Mouse (Mus musculus): ENCODE data around the gene Shisa5. TPM values are rescaled to one million over a fixed set of nuclear protein-coding genes. Genes with fewer than 3 reads are reported as not detected.
A peak's percentile ranks its signal among the peaks of the same experiment; 100 is the strongest.

Gene Shisa5
- polyA plus RNA-seq, 1 experiment from 2014 or later, result 43.6 TPM

DNA sequence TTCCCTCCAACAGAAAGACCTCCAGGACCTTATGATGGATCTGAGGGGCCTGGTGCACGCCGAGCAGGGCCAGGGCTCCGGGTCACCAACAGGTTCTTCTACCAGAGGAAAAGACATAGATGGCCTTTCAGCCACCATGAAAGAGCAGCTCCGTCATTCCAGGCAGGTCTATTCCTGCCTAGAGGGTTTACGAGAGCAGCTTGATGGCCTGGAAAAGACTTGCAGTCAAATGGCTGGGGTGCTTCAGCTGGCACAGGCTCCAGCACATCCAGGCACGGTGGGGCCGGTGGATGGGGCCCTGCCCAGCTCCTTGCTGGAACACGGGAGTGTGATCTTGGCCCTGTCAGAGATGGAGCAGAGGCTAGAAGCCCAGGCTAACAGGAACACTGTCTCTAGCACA is 53.4 kb downstream of the Shisa5 start:
- no peak for DNase-seq (ENCODE audit: low spot score)
- H3K27ac ChIP-seq, result no peak overlapping the region
- no peak overlapping the region for H3K4me3 ChIP-seq
- peaks cover 44% of the 10 kb centered on the region for H3K36me3 ChIP-seq
- peaks cover 62% of the 10 kb centered on the region for H3K4me1 ChIP-seq (replicated peaks)
- H3K9me3 ChIP-seq, result no peaks in the 10 kb centered on the region
- peaks cover 17% of the 10 kb centered on the region for H3K27me3 ChIP-seq (ENCODE audit: insufficient read depth, poor library complexity, severe bottlenecking)
- WGBS, result 93% methylated on average over 8 of the region's 8 CpGs

DNA sequence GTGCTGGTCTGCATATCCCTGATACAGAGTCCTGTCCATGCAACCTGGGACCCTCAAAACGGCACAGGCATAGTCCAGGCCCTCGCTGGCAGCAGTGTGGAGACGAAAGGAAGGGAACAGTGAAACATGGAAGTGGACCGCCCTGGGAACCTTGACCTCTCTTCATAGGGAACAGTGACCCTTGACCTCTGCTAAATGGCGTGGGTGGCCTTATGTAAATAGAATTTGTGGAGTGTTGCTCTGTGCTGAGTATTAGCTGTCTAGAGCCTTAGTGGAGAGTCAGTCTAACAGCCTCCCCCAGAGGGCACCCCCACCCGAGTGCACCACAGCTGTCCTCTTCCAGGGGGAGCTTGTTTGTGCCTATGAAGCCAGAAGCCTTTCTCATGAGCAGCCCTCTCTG is 54.4 kb downstream of the Shisa5 start:
- peak overlapping the region; percentile 26; the same call in 1 of the 2 replicates for H3K27ac ChIP-seq
- peak; percentile 33 for DNase-seq (ENCODE audit: low spot score)
- H3K9me3 ChIP-seq, result no peaks in the 10 kb centered on the region
- peaks cover 17% of the 10 kb centered on the region for H3K27me3 ChIP-seq (ENCODE audit: insufficient read depth, poor library complexity, severe bottlenecking)
- WGBS, result 17% methylated on average over 6 of the region's 6 CpGs
- H3K36me3 ChIP-seq, result peaks cover 45% of the 10 kb centered on the region
- H3K4me1 ChIP-seq (replicated peaks), result peaks cover 67% of the 10 kb centered on the region
- H3K4me3 ChIP-seq, result no peak overlapping the region

DNA sequence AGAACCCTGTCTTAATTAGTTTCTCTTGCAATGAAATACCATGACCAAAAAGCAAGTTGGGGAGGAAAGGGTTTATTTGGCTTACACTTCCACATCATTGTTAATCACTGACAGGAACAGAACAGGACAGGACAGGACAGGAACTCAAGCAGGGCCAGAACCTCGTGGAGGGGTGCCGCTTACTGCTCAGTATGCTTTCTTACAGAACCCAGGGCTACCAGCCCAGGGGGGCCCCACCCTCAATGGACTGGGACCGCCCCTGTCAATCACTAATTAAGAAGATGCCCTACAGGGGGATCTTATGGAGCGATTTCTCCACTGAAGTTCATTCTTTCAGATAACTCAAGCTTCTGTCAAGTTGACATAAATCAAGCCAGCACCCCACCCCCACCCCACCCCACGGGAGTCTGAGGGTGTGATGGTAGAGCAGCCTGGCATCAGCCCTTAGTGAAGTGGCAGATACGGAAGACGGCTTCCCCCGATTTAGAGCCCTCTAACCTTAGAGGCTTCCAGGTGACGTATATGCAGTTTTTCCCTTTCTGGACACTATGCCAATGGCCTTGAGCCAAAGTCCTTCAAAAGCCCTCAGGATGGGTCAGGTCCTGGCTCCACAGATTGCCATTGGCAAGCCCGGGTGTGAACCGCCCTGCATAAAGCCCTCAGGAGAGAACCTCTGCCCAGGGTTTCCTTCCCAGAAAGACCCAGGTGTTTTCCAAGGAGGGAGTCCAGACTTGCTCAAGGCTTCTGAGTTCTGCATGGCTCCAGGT is 55.6 kb downstream of the Shisa5 start:
- no peaks in the 10 kb centered on the region for H3K9me3 ChIP-seq
- H3K4me1 ChIP-seq (replicated peaks), result peaks cover 70% of the 10 kb centered on the region

DNA sequence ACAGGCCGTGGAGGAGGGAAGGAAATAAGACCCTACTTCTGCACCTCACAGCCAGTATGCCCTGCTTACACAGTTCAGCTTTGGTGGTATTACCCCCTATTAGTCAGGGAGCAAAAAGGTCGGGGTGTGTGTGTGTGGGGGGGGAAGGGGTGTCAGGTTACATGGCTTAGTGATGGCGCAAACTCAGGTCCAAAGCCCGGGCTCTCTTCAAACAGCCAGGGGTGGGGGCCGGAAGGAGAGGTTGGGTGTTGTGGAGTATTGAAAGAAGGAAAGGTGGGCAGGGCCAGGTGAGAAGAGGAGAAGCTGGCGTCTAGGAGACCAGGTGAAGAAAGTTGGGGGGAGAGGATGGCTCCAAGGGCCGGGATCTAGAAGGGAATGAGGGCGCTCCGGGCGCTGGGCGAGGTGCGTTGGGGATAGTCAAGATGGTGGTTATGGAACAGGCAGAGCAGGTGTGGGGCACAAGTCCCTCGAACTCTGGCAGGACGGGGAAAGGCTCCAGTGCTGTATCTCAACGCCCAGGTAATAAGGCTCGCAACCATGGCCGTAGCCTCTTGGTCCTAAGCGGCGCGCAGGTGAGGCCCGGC is 56.3 kb downstream of the Shisa5 start:
- 1% methylated on average over 21 of the region's 21 CpGs for WGBS
- peaks cover 77% of the 10 kb centered on the region for H3K4me1 ChIP-seq (replicated peaks)
- DNase-seq (ENCODE audit: low spot score), result peak; percentile 66

More for the DNA sequence above, 55.6 kb downstream of the Shisa5 start:
- Histone ChIP-seq H3K4me3 (peak overlapping the region; percentile 83), H3K36me3 (peaks cover 53% of the 10 kb centered on the region), H3K27me3 (ENCODE audit: insufficient read depth, poor library complexity, severe bottlenecking) (peaks cover 17% of the 10 kb centered on the region), H3K27ac (peak overlapping the region; percentile 98)
- no peak for DNase-seq (ENCODE audit: low spot score)
- WGBS, result 12% methylated on average over 11 of the region's 11 CpGs

DNA sequence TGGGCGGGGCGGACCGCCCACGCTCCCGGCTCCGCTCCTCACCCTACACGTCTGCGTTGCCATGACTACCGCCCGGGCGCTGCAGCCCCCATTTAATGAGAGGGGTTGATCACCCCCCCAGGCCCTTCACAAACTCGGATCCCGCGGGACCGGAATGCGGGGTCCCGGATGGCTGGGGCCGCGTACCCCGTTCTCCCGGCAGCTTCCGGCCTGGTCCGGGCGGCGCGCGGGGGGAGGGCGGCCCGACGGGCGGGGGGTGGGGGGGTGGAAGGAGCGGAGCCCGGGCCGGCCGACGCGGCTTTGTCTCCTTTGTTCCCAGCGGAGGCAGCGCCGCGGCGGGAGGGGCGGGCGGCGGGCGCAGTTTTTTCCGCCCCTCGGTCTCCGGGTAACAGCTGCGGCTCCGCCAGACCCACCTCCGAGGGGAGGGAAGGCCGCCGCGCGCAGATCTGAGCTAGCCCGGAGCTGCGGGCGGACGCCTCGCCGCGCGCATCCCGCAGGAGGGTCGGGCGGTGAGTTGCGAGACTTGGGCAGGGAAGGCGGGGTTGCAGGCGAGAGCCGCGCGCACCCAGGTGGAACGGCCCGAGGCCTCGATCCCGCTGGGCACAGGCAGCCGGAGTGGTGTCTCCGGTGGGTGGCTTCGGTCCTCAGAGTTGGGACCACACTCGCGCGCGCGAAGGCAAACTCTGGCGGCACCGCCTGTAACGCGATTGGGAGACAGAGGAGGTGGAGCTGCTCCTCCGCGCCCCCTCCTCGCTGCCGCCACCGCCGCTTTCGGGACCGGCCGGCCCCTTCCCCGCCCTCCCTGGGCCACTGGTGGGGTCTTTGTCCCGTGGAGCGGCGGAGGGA is 57.0 kb downstream of the Shisa5 start, which contains the start of gene Plxnb1:
TSS of gene Plxnb1 (plus strand) at position 253 of the 846 bp plus-strand sequence.
- H3K4me1 ChIP-seq (replicated peaks), result peaks cover 72% of the 10 kb centered on the region
- peaks cover 17% of the 10 kb centered on the region for H3K27me3 ChIP-seq (ENCODE audit: insufficient read depth, poor library complexity, severe bottlenecking)
- peak within 1 kb of the TSS; percentile 98 for H3K27ac ChIP-seq
- DNase-seq (ENCODE audit: low spot score), result peak; percentile 87
- WGBS, result under 1% methylated on average over 102 of the region's 102 CpGs
- H3K36me3 ChIP-seq, result peaks cover 53% of the 10 kb centered on the region
- H3K4me3 ChIP-seq, result peak within 1 kb of the TSS; percentile 83
- no peaks in the 10 kb centered on the region for H3K9me3 ChIP-seq

More for the DNA sequence above, 56.3 kb downstream of the Shisa5 start:
- Histone ChIP-seq H3K27me3 (ENCODE audit: insufficient read depth, poor library complexity, severe bottlenecking) (peaks cover 17% of the 10 kb centered on the region), H3K4me3 (peak overlapping the region; percentile 83), H3K27ac (peak overlapping the region; percentile 98), H3K9me3 (no peaks in the 10 kb centered on the region), H3K36me3 (peaks cover 53% of the 10 kb centered on the region)

DNA sequence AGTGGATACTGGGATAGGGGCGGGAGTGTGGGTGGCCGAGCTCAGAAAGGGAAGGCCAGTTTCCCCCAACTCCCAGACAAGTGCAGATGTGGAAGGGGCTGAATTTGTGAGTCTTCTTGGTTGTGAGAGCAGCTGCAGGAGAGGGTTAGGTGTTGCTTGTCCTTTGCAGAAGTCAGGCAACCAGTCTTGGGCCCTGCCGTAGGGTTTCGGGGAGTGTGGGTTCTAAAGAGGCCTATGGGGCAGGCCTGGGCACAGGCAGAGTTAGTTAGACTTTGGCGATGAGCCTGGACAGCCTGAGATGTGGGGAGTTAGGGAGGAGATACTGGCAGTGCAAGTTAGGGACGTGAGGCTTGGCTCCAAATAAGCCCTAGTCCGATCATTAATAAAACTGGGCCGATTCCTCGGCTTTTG is 57.9 kb downstream of the Shisa5 start:
- WGBS, result 23% methylated on average over 9 of the region's 9 CpGs
- Histone ChIP-seq H3K4me3 (peak overlapping the region; percentile 83), H3K27ac (peak overlapping the region; percentile 98), H3K9me3 (no peaks in the 10 kb centered on the region), H3K36me3 (peaks cover 53% of the 10 kb centered on the region), H3K27me3 (ENCODE audit: insufficient read depth, poor library complexity, severe bottlenecking) (peaks cover 8% of the 10 kb centered on the region), H3K4me1 (replicated peaks) (peaks cover 67% of the 10 kb centered on the region)
- DNase-seq (ENCODE audit: low spot score), result peak; percentile 50

DNA sequence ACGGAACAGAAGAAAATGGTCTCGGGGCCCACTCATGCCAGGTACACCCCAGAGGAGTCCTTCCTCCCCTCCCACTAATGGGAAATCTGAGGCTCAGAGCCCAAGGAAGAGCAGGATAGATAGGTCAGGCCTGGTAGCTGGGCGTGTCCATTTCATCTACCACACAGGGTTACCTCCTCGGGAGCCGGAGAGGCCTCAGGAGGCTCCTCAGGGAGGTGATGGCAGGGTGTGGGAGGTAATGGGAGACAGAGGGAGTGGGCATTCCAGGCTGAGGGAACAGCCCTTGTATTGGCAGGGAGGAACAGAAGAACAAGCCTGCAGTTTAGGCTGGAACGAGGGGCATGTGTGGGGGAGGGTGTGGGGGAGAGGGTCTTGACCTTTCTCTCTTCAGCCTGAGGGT is 58.5 kb downstream of the Shisa5 start:
- H3K4me1 ChIP-seq (replicated peaks), result peaks cover 65% of the 10 kb centered on the region

DNA sequence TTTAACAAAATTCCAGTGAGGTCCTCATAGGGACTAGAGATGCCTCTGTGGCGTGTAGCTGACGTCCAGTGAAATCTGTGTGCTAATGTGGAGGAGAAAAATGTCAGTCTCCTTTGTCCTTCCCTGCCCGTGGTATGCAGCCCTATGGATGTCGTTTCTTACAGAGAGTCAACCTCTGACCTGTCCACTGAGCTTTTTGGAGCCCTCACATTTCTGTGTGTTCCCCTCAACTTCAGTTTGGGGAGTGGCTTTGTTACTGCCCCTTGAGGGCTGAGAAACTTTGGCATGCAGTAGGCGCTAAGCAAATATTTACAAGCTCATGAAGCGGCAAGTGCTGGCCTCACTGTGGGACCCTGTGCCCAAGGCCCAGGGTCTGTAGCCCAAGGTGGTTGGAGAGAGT is 58.9 kb downstream of the Shisa5 start:
- Histone ChIP-seq H3K27me3 (ENCODE audit: insufficient read depth, poor library complexity, severe bottlenecking) (no peaks in the 10 kb centered on the region), H3K9me3 (no peaks in the 10 kb centered on the region), H3K36me3 (peaks cover 53% of the 10 kb centered on the region), H3K4me3 (peak overlapping the region; percentile 83), H3K27ac (peak overlapping the region; percentile 98), H3K4me1 (replicated peaks) (peaks cover 63% of the 10 kb centered on the region)
- DNase-seq (ENCODE audit: low spot score), result peak; percentile 39
- WGBS, result 15% methylated on average over 6 of the region's 6 CpGs

More for the DNA sequence above, 58.5 kb downstream of the Shisa5 start:
- Histone ChIP-seq H3K9me3 (no peaks in the 10 kb centered on the region), H3K4me3 (peak overlapping the region; percentile 83), H3K27ac (peak overlapping the region; percentile 98), H3K27me3 (ENCODE audit: insufficient read depth, poor library complexity, severe bottlenecking) (peaks cover 2% of the 10 kb centered on the region), H3K36me3 (peaks cover 53% of the 10 kb centered on the region)
- WGBS, result 20% methylated on average over 6 of the region's 6 CpGs
- DNase-seq (ENCODE audit: low spot score), result no peak

DNA sequence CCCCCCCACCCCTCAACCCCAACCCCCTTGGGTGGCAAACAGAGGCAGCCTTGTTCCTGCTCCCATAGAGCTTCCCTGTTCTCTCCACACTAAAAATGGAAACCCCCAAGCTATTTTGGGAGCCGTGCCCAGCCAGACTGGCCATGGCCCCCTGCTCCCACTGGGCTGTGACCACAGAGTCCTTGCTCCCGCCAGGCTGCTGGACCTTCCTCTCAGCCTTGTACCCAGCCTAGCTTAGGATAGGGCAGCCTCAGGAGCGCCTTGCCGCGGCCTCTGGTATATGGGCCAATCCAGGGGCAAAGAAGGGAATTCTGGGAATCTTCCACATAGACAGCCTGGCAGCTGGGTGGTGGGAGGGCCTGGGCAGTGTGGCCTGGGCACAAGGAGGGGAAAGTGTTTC is 59.5 kb downstream of the Shisa5 start:
- 67% methylated on average over 5 of the region's 5 CpGs for WGBS
- Histone ChIP-seq H3K27me3 (ENCODE audit: insufficient read depth, poor library complexity, severe bottlenecking) (no peaks in the 10 kb centered on the region), H3K4me1 (replicated peaks) (peaks cover 58% of the 10 kb centered on the region), H3K36me3 (peaks cover 53% of the 10 kb centered on the region), H3K9me3 (no peaks in the 10 kb centered on the region), H3K27ac (peak overlapping the region; percentile 98), H3K4me3 (peak overlapping the region; percentile 83)
- peak; percentile 24 for DNase-seq (ENCODE audit: low spot score)

DNA sequence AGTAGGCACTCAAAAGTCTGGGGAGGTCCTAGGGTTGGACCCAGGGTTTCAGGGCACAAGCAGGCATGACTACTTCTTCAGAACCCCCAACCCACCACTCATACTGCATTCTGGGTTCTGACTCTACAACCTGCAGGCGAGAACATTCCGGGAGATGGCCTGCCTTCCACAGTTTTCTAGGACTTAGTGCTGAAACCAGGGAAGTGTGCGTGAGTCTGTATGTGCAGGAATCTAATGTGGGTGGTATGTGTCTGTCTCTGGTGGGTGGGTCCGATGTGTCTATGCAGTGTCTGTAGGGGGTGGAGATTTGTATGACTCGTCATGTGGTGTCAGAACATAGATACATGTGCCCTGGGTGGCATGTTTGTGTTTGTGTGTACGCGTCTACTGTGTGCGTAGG is 60.0 kb downstream of the Shisa5 start:
- peak overlapping the region; percentile 98 for H3K27ac ChIP-seq
- DNase-seq (ENCODE audit: low spot score), result no peak
- H3K27me3 ChIP-seq (ENCODE audit: insufficient read depth, poor library complexity, severe bottlenecking), result no peaks in the 10 kb centered on the region
- peaks cover 53% of the 10 kb centered on the region for H3K4me1 ChIP-seq (replicated peaks)
- no peaks in the 10 kb centered on the region for H3K9me3 ChIP-seq
- H3K4me3 ChIP-seq, result peak overlapping the region; percentile 83
- H3K36me3 ChIP-seq, result peaks cover 53% of the 10 kb centered on the region
- 90% methylated on average over 8 of the region's 8 CpGs for WGBS

DNA sequence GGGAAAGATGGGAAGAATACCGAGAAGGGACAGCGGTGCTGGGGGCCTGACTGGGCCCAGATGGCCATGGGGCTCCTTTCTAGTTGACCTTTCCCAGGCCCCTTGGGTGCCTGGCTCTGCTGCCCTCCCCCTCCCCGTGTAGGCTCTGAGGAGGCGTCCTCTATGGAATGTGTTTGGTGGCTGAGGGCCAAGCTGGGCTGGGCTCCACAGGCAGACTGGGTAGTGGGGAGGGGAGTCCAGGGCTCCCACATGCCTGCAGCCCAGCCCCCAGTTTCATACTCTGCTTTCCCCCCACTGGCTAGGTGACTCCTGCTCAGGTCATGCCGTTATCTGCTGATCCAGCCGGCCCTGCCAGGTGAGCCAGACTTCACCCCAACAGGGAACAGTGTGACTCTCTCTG is 60.6 kb downstream of the Shisa5 start:
- peaks cover 59% of the 10 kb centered on the region for H3K36me3 ChIP-seq
- WGBS, result 61% methylated on average over 6 of the region's 6 CpGs
- peak overlapping the region; percentile 83 for H3K4me3 ChIP-seq

DNA sequence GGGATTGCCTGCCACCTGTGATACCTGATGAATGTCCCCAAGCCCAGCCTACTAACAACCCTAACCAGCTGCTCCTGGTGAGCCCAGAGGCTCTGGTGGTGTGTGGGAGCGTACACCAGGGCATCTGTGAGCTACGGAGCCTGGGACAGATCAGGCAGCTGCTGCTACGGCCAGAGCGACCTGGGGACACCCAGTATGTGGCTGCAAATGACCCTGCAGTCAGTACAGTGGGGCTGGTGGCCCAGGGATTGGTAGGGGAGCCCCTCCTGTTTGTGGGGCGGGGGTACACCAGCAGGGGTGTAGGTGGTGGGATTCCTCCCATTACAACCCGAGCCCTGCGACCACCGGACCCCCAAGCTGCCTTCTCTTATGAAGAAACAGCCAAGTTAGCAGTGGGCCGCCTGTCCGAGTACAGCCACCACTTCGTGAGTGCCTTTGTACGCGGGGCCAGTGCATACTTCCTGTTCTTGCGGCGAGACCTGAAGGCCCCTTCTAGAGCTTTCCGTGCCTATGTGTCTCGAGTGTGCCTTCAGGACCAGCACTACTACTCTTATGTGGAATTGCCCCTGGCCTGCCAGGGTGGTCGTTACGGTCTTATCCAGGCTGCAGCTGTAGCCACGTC is 62.1 kb downstream of the Shisa5 start:
- DNase-seq (ENCODE audit: low spot score), result no peak
- Histone ChIP-seq H3K27me3 (ENCODE audit: insufficient read depth, poor library complexity, severe bottlenecking) (no peaks in the 10 kb centered on the region), H3K4me3 (no peak overlapping the region), H3K9me3 (no peaks in the 10 kb centered on the region), H3K4me1 (replicated peaks) (peaks cover 44% of the 10 kb centered on the region), H3K27ac (no peak overlapping the region), H3K36me3 (peaks cover 74% of the 10 kb centered on the region)
- 93% methylated on average over 20 of the region's 20 CpGs for WGBS

More for the DNA sequence above, 60.6 kb downstream of the Shisa5 start:
- no peaks in the 10 kb centered on the region for H3K9me3 ChIP-seq
- H3K4me1 ChIP-seq (replicated peaks), result peaks cover 47% of the 10 kb centered on the region
- H3K27ac ChIP-seq, result peak overlapping the region; percentile 71
- no peak for DNase-seq (ENCODE audit: low spot score)
- no peaks in the 10 kb centered on the region for H3K27me3 ChIP-seq (ENCODE audit: insufficient read depth, poor library complexity, severe bottlenecking)
